ENCODE assay signal across 25 mouse cellular contexts in genomic region chr7:72146849-72147248, GRCm38 (mm10).
"Had no signal": no experiment of that assay in that cellular context is flagged by ENCODE, and none has a peak within 500 bp of the region (broad histone marks: within the 10 kb centered on the region; RNA-seq: fewer than 3 reads in every experiment).

No protein-coding gene starts in this region.

- DNase-seq: cerebellum, adult 18-20 months; cerebellum, adult 2 months; cerebellum, adult 8-10 months; cerebellum, adult 9-10 months; cerebellum, adult 9-11 months; cerebellum, postnatal 10 days; cerebellum, postnatal 14 days; cerebellum, postnatal 25 days; cerebellum, postnatal 36 days; embryo, embryonic 11 days; gastrocnemius, adult 2 months; gastrocnemius, postnatal 10 days; gastrocnemius, postnatal 14 days; gastrocnemius, postnatal 25 days; gastrocnemius, postnatal 36 days had no signal

- H3K4me3 ChIP-seq: embryonic facial prominence, embryonic 10.5 days; embryonic facial prominence, embryonic 12.5 days; embryonic facial prominence, embryonic 13.5 days; embryonic facial prominence, embryonic 15.5 days; erythroblast, embryonic 14.5 days; forebrain, embryonic 10.5 days; forebrain, embryonic 12.5 days; forebrain, embryonic 13.5 days; forebrain, embryonic 15.5 days; gastrocnemius, adult 2 months had no signal

- H3K36me3 ChIP-seq: embryonic facial prominence, embryonic 10.5 days; embryonic facial prominence, embryonic 12.5 days; embryonic facial prominence, embryonic 13.5 days; embryonic facial prominence, embryonic 15.5 days; forebrain, embryonic 10.5 days; forebrain, embryonic 12.5 days; forebrain, embryonic 15.5 days had no signal

- H3K27me3 ChIP-seq: embryonic facial prominence, embryonic 12.5 days; embryonic facial prominence, embryonic 15.5 days; forebrain, embryonic 15.5 days had no signal

- H3K4me2 ChIP-seq: embryonic facial prominence, embryonic 12.5 days; embryonic facial prominence, embryonic 13.5 days; embryonic facial prominence, embryonic 15.5 days; forebrain, embryonic 12.5 days; forebrain, embryonic 13.5 days; forebrain, embryonic 15.5 days had no signal

- H3K4me1 ChIP-seq: embryonic facial prominence, embryonic 15.5 days had no signal

- H3K9me3 ChIP-seq: embryonic facial prominence, embryonic 10.5 days; embryonic facial prominence, embryonic 12.5 days; embryonic facial prominence, embryonic 13.5 days; embryonic facial prominence, embryonic 15.5 days; forebrain, embryonic 10.5 days; forebrain, embryonic 12.5 days; forebrain, embryonic 13.5 days; forebrain, embryonic 15.5 days had no signal

- H3K27ac ChIP-seq: embryonic facial prominence, embryonic 10.5 days; embryonic facial prominence, embryonic 12.5 days; embryonic facial prominence, embryonic 13.5 days; embryonic facial prominence, embryonic 15.5 days; forebrain, embryonic 10.5 days; forebrain, embryonic 12.5 days; forebrain, embryonic 13.5 days; gastrocnemius, adult 2 months had no signal

- H3K9ac ChIP-seq: embryonic facial prominence, embryonic 12.5 days; embryonic facial prominence, embryonic 13.5 days; embryonic facial prominence, embryonic 15.5 days; forebrain, embryonic 12.5 days; forebrain, embryonic 13.5 days; forebrain, embryonic 15.5 days; forebrain, postnatal 0 days had no signal
